Mouse (Mus musculus): ENCODE data around the gene Dek. TPM values are rescaled to one million over a fixed set of nuclear protein-coding genes. Genes with fewer than 3 reads are reported as not detected.

The Dek gene
- polyA plus RNA-seq, 1 experiment from 2014 or later = 132 TPM

DNA sequence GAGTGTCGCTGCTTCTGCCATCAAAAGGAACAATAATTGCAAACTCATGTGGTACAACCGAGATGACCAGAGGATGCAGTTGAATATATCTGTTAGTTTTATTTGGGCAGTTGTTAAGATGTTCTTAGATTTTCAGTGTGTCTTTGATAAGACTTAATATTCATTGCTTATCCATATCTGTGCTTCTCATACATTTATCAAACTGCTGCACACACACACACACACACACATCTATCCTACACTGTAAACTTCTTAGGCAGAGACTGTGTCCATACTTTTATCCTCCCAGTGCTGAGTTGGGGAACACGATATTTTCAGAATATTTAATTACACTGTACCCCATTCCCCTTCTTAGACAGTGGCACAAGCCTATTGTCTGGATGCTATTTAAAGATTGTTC is 5.2 kb upstream of the Dek start:
- Histone ChIP-seq H3K4me2 (ENCODE audit: low read length) (no peak overlapping the region; the same call in 1 of the 2 replicates), H3K27me3 (ENCODE audit: control insufficient read depth, insufficient read depth, low read length) (no peaks in the 10 kb centered on the region), H3K27ac (replicated peaks in 1 of 2; ENCODE audit: control insufficient read depth in 1 of 2, insufficient read depth in 1 of 2, low read depth in 2 of 2, low read length in 2 of 2) (0 out of 4 replicates have a peak overlapping the region, but pooled peaks of 1 of the 2 experiments have one; percentile 11), H3K4me1 (ENCODE audit: control insufficient read depth in 2 of 2, insufficient read depth in 2 of 2, low read length in 2 of 2) (peaks cover 13 to 49% of the 10 kb centered on the region in 2 experiments), H3K36me3 (ENCODE audit: control insufficient read depth, insufficient read depth, low read length) (no peaks in the 10 kb centered on the region), H3K4me3 (ENCODE audit: control insufficient read depth in 1 of 2, insufficient read depth in 1 of 2, low read depth in 1 of 2, low read length in 2 of 2) (no peak overlapping the region), H3K9ac (ENCODE audit: low read length) (no peak overlapping the region), H3K9me3 (ENCODE audit: control insufficient read depth, low read length) (no peaks in the 10 kb centered on the region)
- ATAC-seq (ENCODE audit: insufficient number of reproducible peaks, insufficient read depth, low FRiP score, low read depth) = no peak
- 57% methylated on average over 3 of the region's 3 CpGs for WGBS

DNA sequence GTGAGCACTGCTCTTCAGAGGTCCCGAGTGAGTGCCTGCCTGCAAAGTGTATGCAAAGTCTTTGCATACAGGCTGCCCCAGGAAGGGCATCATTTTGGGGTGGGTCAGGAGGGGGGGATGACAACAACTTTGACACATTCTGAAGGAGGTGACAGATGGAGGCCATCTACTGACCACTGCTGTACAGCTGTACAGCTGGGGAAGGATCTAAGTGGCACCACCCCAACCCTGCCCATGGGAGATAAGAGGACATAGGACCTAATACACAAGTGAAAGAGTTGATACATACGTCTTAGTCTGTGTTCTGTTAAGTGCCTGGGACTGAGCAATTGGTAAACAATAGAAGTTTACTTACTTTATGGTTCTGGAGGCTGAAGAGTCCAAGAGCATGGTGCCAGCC is 3.2 kb upstream of the Dek start:
- H3K36me3 ChIP-seq (ENCODE audit: control insufficient read depth, insufficient read depth, low read length) = no peaks in the 10 kb centered on the region
- no peak for ATAC-seq (ENCODE audit: insufficient number of reproducible peaks, insufficient read depth, low FRiP score, low read depth)
- WGBS = 67% methylated on average over 2 of the region's 2 CpGs
- no peaks in the 10 kb centered on the region for H3K9me3 ChIP-seq (ENCODE audit: control insufficient read depth, low read length)
- H3K9ac ChIP-seq (ENCODE audit: low read length) = no peak overlapping the region
- no peaks in the 10 kb centered on the region for H3K27me3 ChIP-seq (ENCODE audit: control insufficient read depth, insufficient read depth, low read length)
- no peak overlapping the region for H3K4me3 ChIP-seq (ENCODE audit: control insufficient read depth in 1 of 2, insufficient read depth in 1 of 2, low read depth in 1 of 2, low read length in 2 of 2)
- no peak overlapping the region for H3K27ac ChIP-seq (replicated peaks in 1 of 2; ENCODE audit: control insufficient read depth in 1 of 2, insufficient read depth in 1 of 2, low read depth in 2 of 2, low read length in 2 of 2)
- peaks cover 14 to 51% of the 10 kb centered on the region in 2 experiments for H3K4me1 ChIP-seq (ENCODE audit: control insufficient read depth in 2 of 2, insufficient read depth in 2 of 2, low read length in 2 of 2)
- H3K4me2 ChIP-seq (ENCODE audit: low read length) = no peak overlapping the region

DNA sequence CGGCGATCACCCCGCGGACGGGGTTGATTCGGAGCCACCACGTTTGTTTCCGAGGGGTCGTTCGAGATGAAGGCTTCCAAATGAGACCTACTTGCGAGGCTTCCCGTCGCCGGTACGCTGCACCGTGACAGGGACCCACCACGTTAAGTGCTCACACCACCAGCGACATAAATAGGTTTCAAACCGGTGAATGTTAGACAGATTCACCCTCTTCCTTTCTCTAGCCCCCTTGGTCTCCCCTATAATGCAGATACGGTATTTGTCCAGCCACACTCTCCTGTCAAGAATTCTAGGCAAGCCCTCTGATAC is 533 bp upstream of the Dek start:
- Histone ChIP-seq H3K4me1 (ENCODE audit: control insufficient read depth in 2 of 2, insufficient read depth in 2 of 2, low read length in 2 of 2) (peaks cover 8 to 41% of the 10 kb centered on the region in 2 experiments), H3K9me3 (ENCODE audit: control insufficient read depth, low read length) (no peaks in the 10 kb centered on the region), H3K4me3 (ENCODE audit: control insufficient read depth in 1 of 2, insufficient read depth in 1 of 2, low read depth in 1 of 2, low read length in 2 of 2) (peak overlapping the region; percentile 76 to 87), H3K36me3 (ENCODE audit: control insufficient read depth, insufficient read depth, low read length) (peaks cover 12% of the 10 kb centered on the region), H3K27ac (replicated peaks in 1 of 2; ENCODE audit: control insufficient read depth in 1 of 2, insufficient read depth in 1 of 2, low read depth in 2 of 2, low read length in 2 of 2) (peak overlapping the region; percentile 82 to 99), H3K4me2 (ENCODE audit: low read length) (peak overlapping the region; percentile 88), H3K9ac (ENCODE audit: low read length) (peak overlapping the region; percentile 92), H3K27me3 (ENCODE audit: control insufficient read depth, insufficient read depth, low read length) (no peaks in the 10 kb centered on the region)
- peak; percentile 8; the same call in 1 of the 2 replicates for ATAC-seq (ENCODE audit: insufficient number of reproducible peaks, insufficient read depth, low FRiP score, low read depth)
- under 1% methylated on average over 20 of the region's 20 CpGs for WGBS

DNA sequence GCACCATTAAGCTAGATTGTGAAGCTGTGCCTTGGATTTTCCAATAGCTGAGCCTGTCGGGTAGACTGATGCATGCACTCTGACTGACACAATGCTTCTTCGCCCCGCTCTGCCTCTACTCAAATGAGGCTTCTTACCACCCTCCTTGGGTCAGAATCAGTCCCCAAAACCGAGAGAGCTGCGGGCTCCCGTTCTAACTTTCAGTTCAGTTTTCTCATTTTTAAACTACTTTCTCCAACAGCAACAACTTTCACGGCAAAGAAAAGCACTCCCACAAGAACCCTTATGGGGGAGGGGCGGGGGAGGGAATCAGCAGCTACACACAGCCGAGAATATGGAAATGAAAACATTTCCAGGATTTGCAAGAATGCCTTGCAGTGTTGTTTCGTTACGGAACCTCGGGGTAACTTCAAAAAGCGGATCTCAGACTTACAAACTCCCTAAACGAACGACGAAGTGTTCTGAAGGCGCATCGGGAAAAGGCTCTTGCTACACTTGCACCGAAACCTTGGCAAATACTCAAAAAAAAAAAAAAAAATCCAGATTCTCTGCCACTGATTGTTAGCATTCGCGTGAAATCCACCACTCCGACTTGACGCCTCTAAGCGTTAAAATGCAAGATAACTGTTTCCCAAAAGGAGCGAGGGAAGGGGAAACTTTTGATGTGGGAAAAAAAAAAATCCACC is 1.0 kb downstream of the Dek start:
- no peak for ATAC-seq (ENCODE audit: insufficient number of reproducible peaks, insufficient read depth, low FRiP score, low read depth)
- H3K36me3 ChIP-seq (ENCODE audit: control insufficient read depth, insufficient read depth, low read length) = peaks cover 25% of the 10 kb centered on the region
- WGBS = under 1% methylated on average over 25 of the region's 25 CpGs

DNA sequence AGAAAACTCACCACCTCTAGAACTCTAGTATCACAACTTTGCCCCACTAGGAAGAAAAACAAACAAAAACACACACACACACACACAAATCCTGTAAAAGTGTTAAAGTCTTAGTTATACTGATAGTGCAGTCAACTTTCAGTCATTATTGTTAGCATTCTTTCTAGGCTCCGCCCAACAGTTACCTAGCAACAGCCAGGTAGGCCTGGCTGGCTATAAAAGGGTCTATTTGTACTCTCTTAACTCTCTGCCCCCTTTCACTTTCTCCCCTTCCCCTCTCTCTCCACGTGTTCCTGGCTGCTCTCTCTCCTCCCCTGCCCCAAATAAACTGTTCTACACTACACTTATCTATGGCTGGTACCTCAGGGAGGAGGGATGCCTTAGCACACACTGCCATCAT is 1.9 kb downstream of the Dek start:
- Histone ChIP-seq H3K36me3 (ENCODE audit: control insufficient read depth, insufficient read depth, low read length) (peaks cover 34% of the 10 kb centered on the region), H3K9ac (ENCODE audit: low read length) (peak overlapping the region; percentile 92), H3K9me3 (ENCODE audit: control insufficient read depth, low read length) (no peaks in the 10 kb centered on the region), H3K4me3 (ENCODE audit: control insufficient read depth in 1 of 2, insufficient read depth in 1 of 2, low read depth in 1 of 2, low read length in 2 of 2) (peak overlapping the region; percentile 25 to 87; a peak in 3 of 4 replicates), H3K4me1 (ENCODE audit: control insufficient read depth in 2 of 2, insufficient read depth in 2 of 2, low read length in 2 of 2) (peaks cover 5 to 24% of the 10 kb centered on the region in 2 experiments), H3K27ac (replicated peaks in 1 of 2; ENCODE audit: control insufficient read depth in 1 of 2, insufficient read depth in 1 of 2, low read depth in 2 of 2, low read length in 2 of 2) (no peak overlapping the region), H3K4me2 (ENCODE audit: low read length) (peak overlapping the region; percentile 88), H3K27me3 (ENCODE audit: control insufficient read depth, insufficient read depth, low read length) (no peaks in the 10 kb centered on the region)
- WGBS = 35% methylated on average over 2 of the region's 2 CpGs
- no peak for ATAC-seq (ENCODE audit: insufficient number of reproducible peaks, insufficient read depth, low FRiP score, low read depth)

More for the DNA sequence above, 1.0 kb downstream of the Dek start:
- H3K27me3 ChIP-seq (ENCODE audit: control insufficient read depth, insufficient read depth, low read length) = no peaks in the 10 kb centered on the region
- H3K4me1 ChIP-seq (ENCODE audit: control insufficient read depth in 2 of 2, insufficient read depth in 2 of 2, low read length in 2 of 2) = peaks cover 5 to 26% of the 10 kb centered on the region in 2 experiments
- H3K4me2 ChIP-seq (ENCODE audit: low read length) = peak overlapping the region; percentile 88
- peak overlapping the region; percentile 92 for H3K9ac ChIP-seq (ENCODE audit: low read length)
- peak overlapping the region; percentile 97 to 99 for H3K27ac ChIP-seq (replicated peaks in 1 of 2; ENCODE audit: control insufficient read depth in 1 of 2, insufficient read depth in 1 of 2, low read depth in 2 of 2, low read length in 2 of 2)
- no peaks in the 10 kb centered on the region for H3K9me3 ChIP-seq (ENCODE audit: control insufficient read depth, low read length)
- peak overlapping the region; percentile 76 to 87 for H3K4me3 ChIP-seq (ENCODE audit: control insufficient read depth in 1 of 2, insufficient read depth in 1 of 2, low read depth in 1 of 2, low read length in 2 of 2)

DNA sequence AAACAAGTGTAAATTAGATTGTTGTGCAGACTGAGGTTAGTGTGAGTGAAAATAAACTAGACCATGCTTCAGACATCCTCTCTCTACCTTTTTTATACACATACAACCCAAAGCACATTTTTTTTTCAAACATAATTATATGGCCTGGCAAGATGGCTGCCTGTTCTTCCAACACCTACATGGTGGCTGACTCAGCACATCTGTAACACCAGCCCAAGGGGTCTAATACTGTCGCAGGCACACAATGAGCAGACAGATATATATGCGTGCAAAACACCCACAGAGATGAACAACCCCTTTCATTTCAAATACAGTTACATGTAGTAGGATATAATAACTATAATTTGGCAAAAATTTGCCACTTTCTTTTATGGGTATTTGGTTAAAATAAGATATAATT is 5.4 kb downstream of the Dek start:
- peaks cover 69% of the 10 kb centered on the region for H3K36me3 ChIP-seq (ENCODE audit: control insufficient read depth, insufficient read depth, low read length)
- WGBS = 87% methylated on average over 2 of the region's 2 CpGs
- no peak for ATAC-seq (ENCODE audit: insufficient number of reproducible peaks, insufficient read depth, low FRiP score, low read depth)

DNA sequence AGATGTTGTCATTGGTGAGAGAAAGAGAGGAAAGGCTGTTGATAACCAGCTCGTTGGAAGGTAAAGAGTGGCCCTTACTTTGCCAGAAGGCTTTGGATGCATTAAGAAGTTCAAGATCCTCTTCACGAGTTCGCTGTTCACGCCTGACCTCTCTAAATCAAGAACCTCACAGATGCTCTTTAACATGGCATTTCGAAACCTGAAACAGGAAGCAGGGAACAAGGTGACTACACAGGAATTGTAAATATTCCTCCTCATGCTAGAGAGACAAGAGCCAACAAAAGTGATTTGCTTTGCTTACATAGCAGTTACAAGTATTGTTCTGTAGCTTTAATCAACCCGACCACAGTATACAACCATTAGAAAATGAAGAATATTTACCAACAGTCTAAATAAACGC is 6.7 kb downstream of the Dek start:
- no peak for ATAC-seq (ENCODE audit: insufficient number of reproducible peaks, insufficient read depth, low FRiP score, low read depth)
- 78% methylated on average over 7 of the region's 7 CpGs for WGBS
- no peak overlapping the region for H3K4me3 ChIP-seq (ENCODE audit: control insufficient read depth in 1 of 2, insufficient read depth in 1 of 2, low read depth in 1 of 2, low read length in 2 of 2)
- no peak overlapping the region for H3K27ac ChIP-seq (replicated peaks in 1 of 2; ENCODE audit: control insufficient read depth in 1 of 2, insufficient read depth in 1 of 2, low read depth in 2 of 2, low read length in 2 of 2)
- H3K4me1 ChIP-seq (ENCODE audit: control insufficient read depth in 2 of 2, insufficient read depth in 2 of 2, low read length in 2 of 2) = peaks cover 5 to 20% of the 10 kb centered on the region in 2 experiments
- peaks cover 83% of the 10 kb centered on the region for H3K36me3 ChIP-seq (ENCODE audit: control insufficient read depth, insufficient read depth, low read length)
- H3K27me3 ChIP-seq (ENCODE audit: control insufficient read depth, insufficient read depth, low read length) = no peaks in the 10 kb centered on the region
- no peaks in the 10 kb centered on the region for H3K9me3 ChIP-seq (ENCODE audit: control insufficient read depth, low read length)
- no peak overlapping the region for H3K4me2 ChIP-seq (ENCODE audit: low read length)
- H3K9ac ChIP-seq (ENCODE audit: low read length) = no peak overlapping the region

More for the DNA sequence above, 5.4 kb downstream of the Dek start:
- Histone ChIP-seq H3K27me3 (ENCODE audit: control insufficient read depth, insufficient read depth, low read length) (no peaks in the 10 kb centered on the region), H3K4me3 (ENCODE audit: control insufficient read depth in 1 of 2, insufficient read depth in 1 of 2, low read depth in 1 of 2, low read length in 2 of 2) (no peak overlapping the region), H3K9ac (ENCODE audit: low read length) (no peak overlapping the region), H3K4me2 (ENCODE audit: low read length) (no peak overlapping the region), H3K9me3 (ENCODE audit: control insufficient read depth, low read length) (no peaks in the 10 kb centered on the region), H3K27ac (replicated peaks in 1 of 2; ENCODE audit: control insufficient read depth in 1 of 2, insufficient read depth in 1 of 2, low read depth in 2 of 2, low read length in 2 of 2) (no peak overlapping the region), H3K4me1 (ENCODE audit: control insufficient read depth in 2 of 2, insufficient read depth in 2 of 2, low read length in 2 of 2) (peaks cover 5 to 15% of the 10 kb centered on the region in 2 experiments)

DNA sequence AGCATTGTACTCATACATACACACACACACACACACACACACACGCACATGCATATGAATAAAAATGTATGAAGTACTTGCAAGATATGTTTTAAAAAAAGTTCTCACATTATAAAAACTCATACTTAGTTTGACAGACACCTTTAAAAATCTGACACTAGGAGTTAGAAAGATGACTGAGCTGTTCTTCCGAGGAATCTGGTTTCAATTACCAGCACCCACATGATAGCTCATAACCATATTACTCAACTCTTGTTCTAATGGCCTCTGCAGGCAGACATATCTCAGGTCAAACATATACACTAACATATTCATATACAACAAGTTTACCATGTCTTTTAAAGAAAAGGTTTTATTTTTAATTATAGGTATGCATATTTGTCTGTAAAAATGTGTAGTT is 9.4 kb downstream of the Dek start:
- Histone ChIP-seq H3K4me3 (ENCODE audit: control insufficient read depth in 1 of 2, insufficient read depth in 1 of 2, low read depth in 1 of 2, low read length in 2 of 2) (no peak overlapping the region), H3K27ac (replicated peaks in 1 of 2; ENCODE audit: control insufficient read depth in 1 of 2, insufficient read depth in 1 of 2, low read depth in 2 of 2, low read length in 2 of 2) (no peak overlapping the region), H3K4me1 (ENCODE audit: control insufficient read depth in 2 of 2, insufficient read depth in 2 of 2, low read length in 2 of 2) (peaks cover 0 to 6% of the 10 kb centered on the region in 2 experiments; a peak in 3 of 4 replicates), H3K36me3 (ENCODE audit: control insufficient read depth, insufficient read depth, low read length) (peaks cover 95% of the 10 kb centered on the region), H3K4me2 (ENCODE audit: low read length) (no peak overlapping the region), H3K9me3 (ENCODE audit: control insufficient read depth, low read length) (no peaks in the 10 kb centered on the region), H3K27me3 (ENCODE audit: control insufficient read depth, insufficient read depth, low read length) (no peaks in the 10 kb centered on the region), H3K9ac (ENCODE audit: low read length) (no peak overlapping the region)
- WGBS = 85% methylated on average over 2 of the region's 2 CpGs
- ATAC-seq (ENCODE audit: insufficient number of reproducible peaks, insufficient read depth, low FRiP score, low read depth) = no peak

Data from heart, embryonic 14.5 days (tissue).